Mouse (Mus musculus): Measurements from ENCODE around the gene Ociad1.
"Not testable (repeated sequence)": the region's sequence is repeated elsewhere in the genome, so short reads cannot be mapped to it uniquely, and the experiment has no call there.

Ociad1 gene

DNA sequence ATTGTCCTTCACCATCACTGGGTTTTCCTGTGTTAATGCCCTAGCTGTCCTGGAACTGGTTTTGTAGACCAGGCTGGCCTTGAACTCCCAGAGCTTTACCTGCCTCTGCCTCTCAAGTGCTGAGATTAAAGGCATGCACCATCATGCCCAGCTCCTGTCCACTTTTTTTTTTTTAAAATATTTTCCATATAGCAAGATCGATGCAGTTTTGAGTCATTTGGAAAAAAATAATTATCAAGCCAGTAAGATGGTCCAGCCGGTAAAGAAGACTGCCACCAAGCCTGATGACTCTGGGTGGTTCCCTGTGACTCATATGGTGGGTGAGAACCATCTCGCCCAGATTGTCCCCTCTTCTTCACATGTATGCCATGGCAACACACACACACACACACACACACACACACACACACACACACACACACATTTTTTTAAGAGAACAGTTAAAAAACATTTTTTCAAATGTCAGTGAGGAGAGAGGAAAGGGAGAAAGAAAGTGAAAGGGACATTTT is 7.1 kb upstream of the Ociad1 start:
- DNase-seq: no peak

DNA sequence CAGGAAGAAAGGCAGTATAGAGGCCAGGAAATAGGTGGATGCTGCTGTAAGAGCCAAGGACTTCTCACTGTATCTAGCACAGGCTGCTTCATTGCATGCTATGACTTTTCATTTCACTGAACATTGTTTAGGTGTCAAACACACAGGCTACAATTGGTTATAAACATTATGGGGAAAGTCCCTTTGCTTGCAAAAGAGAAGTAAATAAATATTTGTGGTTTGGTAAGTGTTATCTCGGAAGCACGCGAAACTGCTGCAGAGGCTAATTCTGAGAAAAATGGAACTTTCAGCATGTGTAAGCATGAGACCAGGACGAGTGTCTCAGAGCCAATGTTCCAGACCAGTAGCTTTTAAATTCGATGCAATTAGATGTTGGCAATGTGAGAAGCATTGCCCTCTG is 6.0 kb upstream of the Ociad1 start:
- DNase-seq: no peak

DNA sequence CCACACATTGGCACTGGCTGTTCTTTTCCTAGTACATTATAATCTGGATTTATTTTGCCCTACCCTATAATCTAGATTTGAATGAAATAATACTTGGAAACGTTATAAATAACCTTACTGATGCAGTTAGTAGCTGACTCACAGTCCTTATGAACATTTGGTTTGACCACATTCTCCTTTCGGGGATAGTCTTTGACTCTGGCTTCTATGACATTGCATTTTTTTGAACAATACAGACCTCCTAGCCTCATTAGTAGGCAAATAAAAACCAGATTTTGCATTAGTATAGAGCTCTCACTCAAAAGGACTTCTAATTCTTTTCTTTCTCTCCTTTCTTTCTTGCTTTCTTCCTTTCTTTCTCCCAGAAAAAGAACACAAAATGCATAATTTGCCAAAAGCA is 2.7 kb upstream of the Ociad1 start:
- DNase-seq: no peak

DNA sequence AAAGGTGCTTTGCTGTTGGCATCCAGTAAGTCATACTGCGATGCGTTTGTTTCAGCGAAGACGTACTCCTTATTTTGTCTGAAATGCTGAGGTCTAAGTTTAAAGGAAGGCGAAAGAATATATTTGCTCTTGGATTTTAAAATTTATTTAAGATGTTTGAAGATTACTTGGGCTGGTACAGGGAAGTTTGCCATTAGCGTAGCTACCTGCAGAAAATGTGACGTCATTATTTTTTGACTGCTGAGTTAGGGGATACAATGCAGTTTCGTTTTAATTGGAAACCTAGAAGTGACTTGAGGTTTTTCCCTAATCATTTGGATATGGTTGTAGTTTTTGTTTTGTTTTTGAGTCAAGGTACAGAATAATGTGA is 859 bp downstream of the Ociad1 start:
- no peak for DNase-seq

DNA sequence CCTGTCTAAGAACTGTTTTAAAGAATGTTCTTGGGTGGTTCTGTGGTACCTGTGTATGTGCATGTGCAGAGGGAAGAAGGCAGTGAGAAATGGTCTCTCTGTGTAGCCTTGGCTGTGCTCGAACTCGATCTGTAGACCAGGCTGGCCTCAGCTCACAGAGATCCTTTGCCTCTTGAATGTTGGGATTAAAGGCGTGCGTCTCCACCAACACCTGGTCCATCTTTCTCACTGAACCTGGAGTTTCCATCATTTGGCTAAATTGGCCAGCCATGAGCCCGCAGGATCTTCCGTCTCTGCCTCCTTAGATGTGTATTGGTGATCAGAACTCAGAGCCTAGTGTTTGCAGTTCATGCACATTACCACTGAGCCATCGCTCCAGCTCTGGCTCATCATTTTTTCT is 2.4 kb downstream of the Ociad1 start:
- no peak for DNase-seq

DNA sequence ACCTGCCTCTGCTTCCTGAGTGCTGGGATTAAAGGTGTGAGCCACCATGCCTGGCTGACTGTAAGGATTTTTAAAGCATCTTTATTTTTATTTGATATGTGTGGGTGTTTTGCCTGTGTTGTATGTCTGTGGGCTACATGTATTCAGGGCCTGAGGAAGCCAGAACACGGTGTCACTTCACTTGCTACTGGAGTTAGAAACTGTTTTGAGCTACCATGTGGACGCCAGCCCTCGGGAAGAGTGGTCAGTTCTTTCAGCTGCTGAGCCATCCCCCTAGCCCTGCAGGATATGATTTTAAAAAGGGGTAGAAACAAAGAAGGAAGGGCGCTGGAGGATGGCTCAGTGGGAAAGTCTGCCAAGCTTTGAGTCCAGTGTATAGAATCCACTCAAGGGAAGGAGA is 3.3 kb downstream of the Ociad1 start:
- no peak for DNase-seq

DNA sequence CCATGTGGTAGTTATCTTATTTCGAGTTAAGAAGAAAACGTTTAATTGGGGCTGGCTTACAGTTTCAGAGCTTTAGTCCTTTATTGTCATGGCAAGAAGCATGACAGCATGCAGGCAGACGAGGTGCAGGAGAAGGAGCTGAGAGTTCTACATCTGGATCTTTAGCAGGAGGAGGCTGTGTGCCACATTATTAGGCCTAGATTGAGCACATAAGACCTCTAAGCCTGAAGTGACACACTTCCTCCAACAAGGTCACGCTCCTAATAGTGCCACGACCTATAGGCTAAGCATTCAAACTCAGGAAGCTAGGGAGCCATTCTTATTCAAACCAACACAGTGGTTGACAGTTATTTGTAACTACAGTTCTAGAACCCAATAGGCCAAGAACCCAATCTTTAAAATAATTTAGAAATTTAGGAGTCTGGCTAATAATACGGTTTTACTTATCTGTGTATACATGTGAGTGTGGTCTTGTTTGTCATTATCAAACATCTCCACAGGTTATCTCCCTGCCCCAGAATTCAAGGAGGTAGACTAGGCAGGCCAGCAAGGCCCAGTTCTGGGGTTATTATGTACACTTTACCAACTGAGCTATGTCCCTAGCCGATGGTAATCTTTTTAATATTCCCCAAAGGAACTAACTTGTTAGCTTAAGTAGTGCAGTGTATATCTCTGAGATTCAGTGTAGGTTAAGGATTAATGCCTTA is 9.2 kb downstream of the Ociad1 start:
- no peak for DNase-seq

DNA sequence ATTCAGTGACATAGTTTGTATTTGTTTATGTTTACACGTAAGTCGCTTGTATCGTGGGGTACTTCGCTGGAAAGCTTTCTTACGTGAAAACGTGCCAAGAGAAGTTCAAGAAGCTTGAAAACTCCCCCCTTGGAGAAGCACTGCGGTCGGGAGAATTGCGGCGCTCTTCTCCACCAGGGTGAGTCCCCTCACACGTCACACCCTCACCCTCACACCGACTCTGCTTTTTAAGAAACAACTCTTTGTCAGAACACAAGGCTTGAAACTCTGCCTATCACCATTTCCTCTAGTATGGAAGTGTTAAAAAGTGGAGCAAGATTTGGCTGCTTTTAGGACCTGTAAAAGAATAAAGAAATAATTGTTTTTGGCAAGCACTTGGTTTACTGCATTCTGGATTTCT is 11.9 kb downstream of the Ociad1 start:
- no peak for DNase-seq

DNA sequence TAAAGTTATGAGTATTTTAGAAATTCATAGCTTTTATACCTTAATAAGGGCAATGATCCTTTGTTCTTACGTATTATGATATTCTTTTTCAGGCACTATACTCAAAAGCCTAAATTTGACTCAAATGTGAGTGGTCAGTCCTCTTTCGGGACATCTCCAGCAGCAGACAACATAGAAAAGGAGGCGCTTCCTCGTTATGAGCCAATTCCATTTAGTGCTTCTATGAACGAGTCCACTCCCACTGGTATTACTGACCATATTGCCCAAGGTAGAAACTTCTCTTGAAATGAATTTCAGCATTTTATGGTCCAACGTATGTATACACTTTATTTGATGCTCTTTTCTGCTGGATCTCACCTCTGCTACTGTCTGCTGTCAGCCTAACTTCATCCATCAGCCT is 13.9 kb downstream of the Ociad1 start:
- no peak for DNase-seq

DNA sequence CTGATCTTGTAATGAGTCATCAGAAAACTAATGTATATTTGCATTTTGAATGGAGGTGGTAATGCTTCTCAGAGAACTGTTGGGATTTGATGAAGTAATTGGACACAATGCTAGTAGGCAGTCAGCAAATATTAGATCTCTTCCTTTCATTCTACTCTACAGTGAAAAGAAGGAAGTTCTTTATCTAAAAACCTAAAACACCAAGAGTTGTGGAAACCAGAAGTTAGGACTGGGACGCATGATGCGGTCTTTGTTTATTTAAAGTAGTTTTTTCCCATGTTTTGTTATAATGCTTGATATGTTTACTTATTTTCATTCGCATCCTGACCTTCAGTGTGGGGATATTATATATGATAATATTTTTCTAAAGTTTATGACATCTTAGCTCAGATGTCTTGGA is 14.7 kb downstream of the Ociad1 start:
- no peak for DNase-seq

DNA sequence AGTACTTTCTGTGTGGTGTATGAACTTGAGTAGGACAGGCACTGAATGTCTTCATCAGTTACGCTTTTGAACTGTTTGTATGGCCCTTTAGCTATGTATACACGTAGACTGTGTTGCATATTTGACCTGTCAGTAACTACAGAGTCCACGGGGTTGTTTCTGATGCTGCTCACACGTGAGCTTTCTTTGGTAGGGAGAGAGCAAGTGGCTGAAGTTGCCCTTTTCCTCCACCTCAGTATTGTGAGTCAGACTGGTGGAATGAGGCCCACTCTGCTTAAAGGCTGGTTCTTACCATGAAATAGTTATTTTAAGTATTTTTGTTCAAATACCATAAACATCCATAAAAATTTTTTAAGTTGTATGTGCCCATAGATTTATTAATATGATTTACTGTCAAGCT is 16.9 kb downstream of the Ociad1 start:
- DNase-seq: no peak

DNA sequence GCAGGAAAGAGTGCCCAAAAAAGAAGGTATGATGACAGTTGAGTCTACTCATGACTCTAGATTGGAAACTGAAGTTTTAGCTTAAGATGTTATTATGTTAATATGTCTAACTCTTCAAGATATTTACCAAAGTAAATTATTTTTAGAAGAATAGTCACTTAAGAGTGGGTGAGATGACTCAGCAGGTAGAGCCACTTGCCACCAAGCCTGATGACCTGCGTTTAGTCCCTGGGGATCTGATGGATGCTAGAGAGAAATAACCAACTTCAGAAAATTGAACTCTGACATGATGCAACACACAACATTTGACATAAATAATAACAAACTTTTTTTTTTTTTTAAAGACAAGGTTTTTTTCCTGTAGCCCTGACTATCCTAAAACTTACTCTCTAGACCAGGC is 17.8 kb downstream of the Ociad1 start:
- no peak for DNase-seq

DNA sequence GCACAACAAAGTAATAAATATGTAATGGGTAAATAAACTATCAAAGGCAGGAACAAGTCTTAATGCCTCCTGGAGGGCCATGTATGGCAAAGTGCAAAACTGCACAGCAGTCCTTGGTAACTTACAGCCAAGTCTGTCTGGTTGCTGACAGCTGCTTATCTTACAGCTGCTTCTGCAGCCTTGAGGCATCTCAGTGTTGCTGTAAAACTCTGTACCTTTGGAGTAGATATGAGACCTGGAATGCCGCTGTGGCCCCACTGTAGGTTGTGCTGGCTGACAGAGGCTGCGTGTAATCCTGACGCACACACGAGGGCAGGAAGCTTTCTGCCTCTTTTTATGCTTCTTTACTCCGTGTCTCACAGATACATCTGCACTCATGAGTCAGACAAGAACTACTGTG is 18.9 kb downstream of the Ociad1 start:
- no peak for DNase-seq

DNA sequence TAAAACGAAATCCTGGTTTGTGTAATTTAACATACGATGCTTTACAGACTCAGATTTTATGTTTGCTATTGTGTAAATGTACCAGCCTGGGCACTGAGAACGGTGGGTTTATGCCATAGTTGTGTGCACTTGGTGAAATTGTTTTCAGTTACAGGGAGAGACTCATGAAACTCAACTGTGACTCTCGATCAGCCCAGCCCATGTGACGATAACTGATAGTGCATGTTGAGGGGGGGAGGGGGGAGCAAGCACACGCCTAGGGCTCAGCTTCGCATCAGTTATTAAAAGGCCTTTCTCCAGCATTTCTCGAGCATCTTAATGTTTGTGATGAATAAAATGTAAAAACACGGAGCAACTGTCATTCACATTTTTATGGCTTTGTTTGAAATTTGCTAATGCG is 21.0 kb downstream of the Ociad1 start:
- DNase-seq: no peak

DNA sequence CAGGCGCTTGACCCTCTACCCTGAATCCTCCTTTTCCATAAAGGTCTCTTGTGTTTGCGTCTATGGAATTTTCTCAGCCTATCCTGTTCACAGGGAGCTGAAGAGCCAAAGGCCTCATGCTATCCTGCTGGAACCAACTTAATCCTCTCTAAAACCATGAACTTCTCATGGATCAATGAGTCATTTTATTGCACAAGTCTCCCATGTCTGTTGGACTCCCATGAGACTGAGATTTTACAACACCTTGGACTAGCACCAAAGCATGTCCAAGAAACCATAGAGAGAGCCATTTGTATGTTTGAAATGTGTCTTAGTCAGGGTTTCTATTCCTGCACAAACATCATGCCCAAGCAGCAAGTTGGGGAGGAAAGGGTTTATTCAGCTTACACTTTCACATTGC is 22.1 kb downstream of the Ociad1 start:
- DNase-seq: no peak

DNA sequence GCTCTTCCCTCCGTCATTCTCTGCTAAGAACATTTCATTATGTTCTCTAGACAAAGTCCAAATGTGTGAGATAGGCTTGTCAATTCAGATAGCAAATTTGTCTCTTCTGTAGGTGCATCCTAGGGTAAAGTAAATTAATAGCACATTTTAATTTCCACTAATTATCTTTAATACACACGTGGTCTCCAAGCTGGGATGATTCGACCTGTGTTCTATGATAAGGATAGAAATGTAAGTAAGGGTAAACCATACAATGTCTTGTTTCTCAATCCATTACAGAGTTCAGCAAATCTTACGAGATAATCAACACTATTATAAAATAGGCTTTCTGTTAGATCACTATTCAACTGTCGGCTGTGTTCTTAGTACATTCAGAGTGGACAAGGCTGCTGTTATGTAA is 26.7 kb downstream of the Ociad1 start:
- DNase-seq: no peak

DNA sequence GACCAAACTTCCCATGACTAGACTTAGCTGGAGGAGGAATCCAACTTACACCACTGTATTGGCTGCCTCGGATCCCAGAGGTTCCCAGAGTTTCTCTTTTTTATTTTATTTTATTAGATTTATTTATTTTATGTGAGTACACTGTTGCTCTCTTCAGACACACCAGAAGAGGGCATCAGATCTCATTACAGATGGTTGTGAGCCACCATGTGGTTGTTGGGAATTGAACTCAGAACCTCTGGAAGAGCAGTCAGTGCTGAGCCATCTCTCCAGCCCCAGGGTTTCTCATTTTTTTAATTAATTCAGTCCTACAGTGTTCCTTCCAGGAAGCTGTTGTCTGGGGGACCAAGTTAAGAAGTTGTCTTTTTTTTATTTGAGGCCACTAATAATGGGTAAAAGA is 30.1 kb downstream of the Ociad1 start:
- DNase-seq: not testable (repeated sequence)

DNA sequence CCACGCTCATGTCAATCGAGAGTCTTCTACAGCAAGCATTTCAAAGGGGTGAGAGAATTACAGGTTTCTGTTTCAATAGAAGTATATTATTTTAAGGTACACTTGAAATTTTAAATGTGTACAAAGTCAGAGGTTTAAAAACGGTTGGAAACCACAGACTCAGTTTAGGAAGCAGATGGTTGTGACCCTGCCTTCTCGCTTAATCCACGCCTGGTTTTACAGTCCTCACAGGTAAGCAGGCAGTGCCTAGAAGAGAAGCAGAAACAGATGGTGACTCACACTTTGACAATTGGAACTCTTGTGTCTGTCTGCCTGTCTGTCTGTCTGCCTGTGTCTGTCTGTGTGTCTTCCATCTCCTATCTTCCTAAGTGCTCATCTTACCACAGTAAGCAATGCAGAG is 31.0 kb downstream of the Ociad1 start:
- DNase-seq: no peak

DNA sequence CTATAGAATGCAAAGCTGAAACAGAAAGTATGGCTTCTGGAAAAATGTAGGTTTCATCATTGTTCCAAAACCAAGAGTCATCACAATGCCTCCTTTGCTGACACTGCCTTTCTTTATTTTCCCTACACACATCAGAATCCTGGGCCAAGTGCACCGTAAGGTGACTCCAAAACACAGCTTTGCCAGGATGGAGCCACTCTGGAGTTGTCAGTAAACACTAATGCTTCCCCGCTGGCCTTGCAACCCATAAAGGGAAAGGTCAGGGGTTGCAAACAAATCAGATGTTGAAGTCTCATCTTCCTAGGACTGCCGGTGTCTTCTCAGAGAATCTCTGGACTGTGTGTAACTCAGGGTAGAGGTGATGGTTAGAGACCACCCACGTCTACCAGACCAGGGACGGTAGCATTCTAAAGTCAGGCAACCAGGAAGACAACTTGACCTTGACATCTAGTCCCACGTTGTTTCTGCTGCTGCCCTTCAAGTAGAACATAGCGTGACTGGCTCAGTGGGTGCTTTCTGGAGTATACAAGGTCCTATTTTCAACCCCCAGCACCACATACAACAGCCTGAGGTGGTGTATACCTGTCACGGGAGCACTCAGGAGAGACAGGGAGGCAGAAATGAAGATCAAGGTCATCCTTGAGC is 32.1 kb downstream of the Ociad1 start:
- no peak for DNase-seq

DNA sequence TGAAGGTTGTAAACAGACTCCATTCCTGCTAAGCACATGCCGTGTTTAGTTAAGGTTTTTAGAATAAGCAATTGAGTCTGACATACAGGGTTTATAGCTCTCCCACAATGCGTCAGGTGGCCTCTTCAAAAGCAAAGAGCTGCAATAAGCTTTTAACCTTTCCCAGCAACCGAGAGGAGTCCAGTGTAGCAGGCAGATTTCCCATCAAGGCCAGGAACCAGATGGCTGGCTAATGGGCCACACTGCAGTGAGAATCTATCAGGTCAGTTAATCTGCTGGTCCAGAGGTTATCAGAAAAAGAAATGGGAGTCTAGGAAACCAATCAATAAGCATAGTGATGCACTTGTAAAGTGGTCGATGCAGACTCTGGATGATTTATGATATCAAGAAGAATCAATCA is 38.4 kb downstream of the Ociad1 start:
- DNase-seq: no peak

DNA sequence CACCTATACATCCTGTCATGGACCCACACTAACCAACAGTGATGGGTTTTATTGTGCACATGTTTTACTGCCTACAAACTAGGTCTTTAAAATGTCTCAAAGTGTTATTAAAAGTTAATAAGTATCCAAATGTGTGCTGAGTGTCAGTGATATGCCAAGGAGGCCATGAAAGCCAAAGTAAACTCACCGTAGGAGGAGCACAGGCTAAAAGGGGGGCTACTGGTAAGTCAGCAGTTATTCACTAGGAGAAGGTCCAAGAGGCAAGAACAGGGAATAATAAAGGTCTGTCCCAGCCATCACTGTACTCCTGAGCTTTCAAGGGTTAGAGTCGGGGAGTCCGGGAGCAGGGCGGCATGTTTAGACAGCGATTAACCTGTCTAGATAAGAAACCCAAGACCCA is 43.9 kb downstream of the Ociad1 start:
- no peak for DNase-seq

DNA sequence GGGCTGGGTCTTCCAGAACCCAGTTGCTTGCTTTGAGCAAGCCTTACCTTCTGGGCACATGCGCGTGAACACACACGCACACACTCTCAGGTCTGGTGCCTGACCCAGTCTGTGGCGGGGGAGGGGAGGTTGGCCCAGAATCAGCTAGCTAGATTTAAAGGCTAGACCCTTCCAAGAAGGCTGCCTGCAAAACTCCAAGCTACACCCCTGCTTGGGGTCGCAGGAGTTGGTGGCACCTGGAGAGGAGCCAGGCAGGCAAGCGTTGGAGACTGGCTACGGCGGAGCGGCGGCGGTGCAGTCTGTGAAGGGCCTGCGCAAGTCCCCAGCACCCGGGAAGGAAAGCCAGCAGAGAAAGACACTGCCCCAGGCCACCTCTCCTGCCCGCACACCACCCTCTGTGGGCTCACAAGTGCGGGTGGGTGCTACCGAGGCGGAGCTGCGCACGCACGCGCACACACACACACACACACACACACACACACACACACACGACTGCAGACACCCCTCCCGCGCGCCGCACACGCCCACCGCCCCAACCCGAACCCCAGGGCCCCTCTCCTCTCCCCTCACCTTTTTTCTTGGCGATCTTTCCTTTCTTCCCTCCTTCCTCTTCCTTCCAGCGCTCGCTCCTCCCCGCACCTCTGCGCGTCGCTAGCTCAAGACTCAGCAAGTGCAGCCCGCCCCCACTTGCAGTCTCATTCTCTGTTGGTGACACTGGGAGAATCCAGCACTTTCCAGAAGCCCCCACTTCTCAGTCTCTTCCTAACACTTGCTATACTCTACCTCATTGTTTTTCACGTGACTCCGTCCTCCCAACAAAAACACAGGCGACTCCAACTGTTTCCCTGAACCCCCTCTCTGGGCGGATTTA is 45.6 kb downstream of the Ociad1 start:
- peak in 1 of 2 experiments; percentile 4 for DNase-seq

DNA sequence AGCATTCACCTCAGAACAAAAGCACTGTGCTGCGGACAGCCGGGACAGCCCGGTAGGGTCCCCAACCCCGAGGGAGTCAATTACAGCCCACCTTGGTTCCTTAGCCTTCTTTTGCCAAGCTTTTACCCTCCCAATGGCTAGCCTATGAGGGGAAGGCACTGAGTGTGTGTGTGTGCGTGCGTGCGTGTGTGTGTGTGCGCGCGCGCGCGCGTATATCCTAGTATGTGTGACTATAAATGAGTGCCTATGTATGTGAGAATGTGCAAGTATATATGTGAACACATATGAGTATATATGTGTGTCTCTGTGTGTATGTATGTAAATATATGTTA is 46.2 kb downstream of the Ociad1 start:
- no peak for DNase-seq
